Mouse (Mus musculus) urinary bladder, postnatal 4 days (tissue): ENCODE results near the gene Snx10.
A peak's percentile ranks its signal among the peaks of the same experiment; 100 is the strongest.

Experiments
- DNase-seq, 2 experiments: peaks; one replicate each; pipeline ENCODE4 v3.0.0; 2021 to 2022; ENCODE audit warnings: low spot score in 2 of 2

Gene Snx10

GRCm38 (mm10) chr6:51533467-51534200 is 9.9 kb downstream of the Snx10 start:
- no peak for DNase-seq

GRCm38 (mm10) chr6:51535571-51535970 is 11.9 kb downstream of the Snx10 start:
- DNase-seq: no peak

- DNase-seq: no peak
Observed at GRCm38 (mm10) chr6:51540525-51540924, 16.8 kb downstream of the Snx10 start.

GRCm38 (mm10) chr6:51541422-51541821 is 17.7 kb downstream of the Snx10 start:
- no peak for DNase-seq

- no peak for DNase-seq
Observed at GRCm38 (mm10) chr6:51542147-51542546, 18.4 kb downstream of the Snx10 start.

- no peak for DNase-seq
Observed at GRCm38 (mm10) chr6:51543639-51544117, 20.0 kb downstream of the Snx10 start.

GRCm38 (mm10) chr6:51544118-51544681 is 20.5 kb downstream of the Snx10 start:
- DNase-seq: no peak

- DNase-seq: no peak
Observed at GRCm38 (mm10) chr6:51545219-51545859, 21.6 kb downstream of the Snx10 start.

- DNase-seq: no peak
Observed at GRCm38 (mm10) chr6:51546085-51546484, 22.4 kb downstream of the Snx10 start.

- DNase-seq: no peak
Observed at GRCm38 (mm10) chr6:51548757-51549156, 25.1 kb downstream of the Snx10 start.

GRCm38 (mm10) chr6:51551267-51551802 is 27.6 kb downstream of the Snx10 start:
- DNase-seq: no peak

- no peak for DNase-seq
Observed at GRCm38 (mm10) chr6:51556562-51556961, 32.9 kb downstream of the Snx10 start.

- DNase-seq: no peak
Observed at GRCm38 (mm10) chr6:51558311-51558710, 34.6 kb downstream of the Snx10 start.

GRCm38 (mm10) chr6:51566771-51567680 is 43.3 kb downstream of the Snx10 start:
- no peak for DNase-seq

- DNase-seq: no peak
Observed at GRCm38 (mm10) chr6:51569086-51569485, 45.4 kb downstream of the Snx10 start.

GRCm38 (mm10) chr6:51573136-51573535 is 49.4 kb downstream of the Snx10 start:
- no peak for DNase-seq

GRCm38 (mm10) chr6:51574132-51574531 is 50.4 kb downstream of the Snx10 start:
- no peak for DNase-seq

- DNase-seq: no peak
Observed at GRCm38 (mm10) chr6:51578415-51578814, 54.7 kb downstream of the Snx10 start.

GRCm38 (mm10) chr6:51580040-51580680 is 56.5 kb downstream of the Snx10 start:
- DNase-seq: peak; percentile 74 to 87

GRCm38 (mm10) chr6:51581418-51581817 is 57.7 kb downstream of the Snx10 start:
- no peak for DNase-seq

- no peak for DNase-seq
Observed at GRCm38 (mm10) chr6:51582051-51582450, 58.4 kb downstream of the Snx10 start.
